Mouse (Mus musculus): Measurements from ENCODE around the gene Capn12.

Gene Capn12

DNA sequence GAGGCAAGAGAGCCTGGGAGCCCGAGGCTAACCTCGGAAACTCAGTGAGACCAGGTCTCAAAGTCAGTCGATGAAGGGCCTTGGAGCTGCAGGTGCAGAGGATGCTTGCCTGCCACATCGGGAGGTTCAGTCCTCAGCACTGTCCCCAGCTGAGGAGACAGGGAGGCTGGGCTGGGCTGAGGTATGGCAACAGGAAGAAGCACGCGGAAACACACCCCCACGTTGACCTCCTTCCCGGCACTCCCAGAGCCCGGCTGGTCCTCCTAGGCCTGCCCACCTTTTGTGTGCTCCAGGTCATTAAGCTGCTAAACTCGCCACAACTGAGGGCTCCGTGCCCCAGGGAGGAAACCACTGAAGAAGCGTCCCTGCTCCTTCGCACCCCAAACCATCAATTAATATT, at the start of gene Capn12:
TSS of gene Capn12 (plus strand) at position 224 of the 400 bp plus-strand sequence.
- DNase-seq (ENCODE audit: low spot score), result no peak

DNA sequence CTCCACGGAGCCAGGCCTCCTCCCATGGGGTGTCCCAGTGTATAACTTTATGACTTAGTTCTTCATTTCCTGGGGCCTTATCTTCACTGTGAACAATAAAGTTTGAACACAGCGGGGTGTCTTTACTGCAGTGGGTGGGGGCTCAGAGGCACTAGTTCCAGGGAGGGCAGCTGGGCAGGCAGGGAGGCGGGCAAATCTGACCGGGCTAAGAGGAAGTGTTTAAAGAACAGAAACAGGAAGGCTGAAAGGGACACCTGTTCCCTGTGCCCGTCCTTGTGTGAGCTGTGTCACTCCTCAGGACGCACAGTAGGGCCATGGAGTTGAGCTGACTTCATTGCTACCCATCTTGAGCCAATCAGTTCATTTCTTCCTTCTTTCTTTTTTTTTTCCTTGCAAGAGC, 49.1 kb upstream of the Capn12 start:
- no peak for DNase-seq (ENCODE audit: low spot score)

DNA sequence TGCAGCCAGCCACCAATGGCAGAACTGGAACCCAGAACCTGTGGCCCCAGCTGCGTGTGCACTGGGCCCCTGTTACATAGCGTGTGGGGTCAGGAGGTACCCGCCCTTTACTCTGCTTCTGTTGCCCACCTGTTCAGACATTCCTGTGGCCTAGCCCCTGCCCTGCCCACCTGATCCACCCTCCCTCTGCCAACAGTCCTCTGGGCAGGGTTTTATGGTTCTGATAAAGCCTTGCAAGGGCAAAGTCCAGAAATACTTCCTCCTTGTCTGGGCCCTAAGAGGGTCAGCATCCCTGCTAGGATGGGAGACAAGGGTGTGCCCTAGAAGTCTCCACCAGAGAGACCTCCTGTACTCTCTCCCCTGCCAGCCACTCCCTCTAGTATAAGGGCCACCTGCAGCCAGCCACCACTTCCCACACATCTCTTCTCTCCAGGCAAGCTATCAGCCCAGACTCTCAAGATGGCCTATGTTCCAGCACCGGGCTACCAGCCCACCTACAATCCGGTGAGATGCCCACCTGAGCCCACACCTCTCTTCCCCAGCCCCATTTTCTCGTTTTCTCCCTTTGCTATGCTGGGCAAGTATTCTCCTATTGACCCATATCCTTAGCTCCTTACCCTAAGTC, 47.4 kb upstream of the Capn12 start, which contains the start of gene Lgals4:
TSS of gene Lgals4 (plus strand) at position 132 of the 625 bp plus-strand sequence.
- DNase-seq (ENCODE audit: low spot score), result no peak

DNA sequence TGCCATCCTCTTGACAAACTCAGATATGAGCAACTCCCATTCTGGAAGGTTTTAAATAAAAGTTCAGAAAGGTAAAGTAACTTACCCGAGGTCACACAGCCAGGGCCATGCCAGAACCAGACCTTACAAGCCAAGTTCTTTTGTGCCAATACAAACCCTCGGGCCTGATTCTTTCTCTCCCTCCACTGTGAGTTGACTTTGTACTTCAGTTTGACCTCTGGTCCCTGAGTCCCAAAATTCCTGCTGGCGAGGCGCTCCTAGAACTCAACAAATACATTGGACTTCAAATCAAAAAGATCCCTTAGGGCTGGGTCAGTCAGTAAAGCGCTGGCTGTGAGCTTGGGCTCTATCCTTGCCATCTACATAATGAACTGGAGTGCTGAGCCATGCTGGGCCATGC, 44.3 kb upstream of the Capn12 start:
- no peak for DNase-seq (ENCODE audit: low spot score)

DNA sequence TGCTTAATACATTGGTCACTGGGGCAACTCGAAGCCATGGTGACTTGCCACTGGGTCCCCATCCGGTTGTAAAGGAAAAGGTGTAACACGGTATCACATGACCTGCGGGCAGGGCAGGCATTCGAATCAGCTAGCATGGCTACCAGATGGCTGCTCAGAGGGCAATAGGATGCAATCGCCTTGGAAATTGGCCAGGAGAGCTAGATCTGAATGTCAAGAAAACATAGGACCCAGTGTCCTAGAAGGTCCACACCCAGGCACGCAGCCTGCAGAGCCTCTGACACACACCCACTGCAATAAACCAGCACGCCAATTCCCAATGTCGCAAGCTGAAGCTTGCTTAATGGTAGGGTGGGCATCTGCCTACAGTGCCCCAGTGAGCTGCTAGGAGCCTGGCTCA, 42.9 kb upstream of the Capn12 start:
- no peak for DNase-seq (ENCODE audit: low spot score)

DNA sequence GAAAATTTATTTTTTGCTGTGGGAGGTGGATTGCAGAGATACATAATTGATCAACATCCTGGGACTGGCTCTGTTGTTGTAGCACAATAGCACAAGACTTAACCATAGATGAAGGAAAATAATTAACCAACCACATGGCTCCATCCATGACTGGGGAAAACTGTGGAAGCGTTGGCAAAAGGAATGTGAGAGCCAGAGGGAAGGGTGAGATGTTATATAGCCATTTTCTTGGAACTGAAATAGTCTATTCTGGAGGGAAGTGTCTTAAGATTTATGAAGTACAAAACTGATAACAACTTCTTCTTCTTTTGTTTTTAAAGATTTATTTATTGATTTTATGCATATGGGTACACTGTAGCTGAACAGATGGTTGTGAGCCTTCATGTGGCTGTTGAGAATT, 33.9 kb upstream of the Capn12 start:
- DNase-seq (ENCODE audit: low spot score), result no peak

DNA sequence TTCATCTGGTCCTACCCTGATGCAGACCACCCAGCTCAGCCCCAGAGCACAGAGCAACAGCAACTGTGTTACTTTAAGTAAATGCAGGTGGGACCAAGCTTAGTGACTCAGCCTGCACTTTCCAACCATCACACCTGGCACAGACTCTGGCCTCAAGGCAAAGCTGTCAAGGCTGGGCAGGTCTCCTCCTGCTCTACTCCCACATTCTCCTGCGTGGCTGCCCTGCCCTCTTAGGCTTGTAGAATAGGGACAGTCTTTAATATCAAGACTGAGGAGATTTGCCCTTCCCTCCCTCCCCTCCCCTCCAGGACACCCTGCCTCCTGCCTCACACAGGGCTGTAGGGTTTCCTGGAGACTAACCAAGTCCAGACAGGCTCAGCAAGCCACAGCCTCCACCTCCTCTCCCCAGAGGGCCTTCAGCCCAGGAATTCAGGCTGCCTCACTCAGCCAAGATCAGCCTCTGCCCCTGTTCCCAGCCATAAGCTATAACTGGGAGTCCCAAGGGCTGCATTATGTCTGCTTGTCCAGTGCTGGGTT, 31.5 kb upstream of the Capn12 start:
- DNase-seq (ENCODE audit: low spot score), result no peak

DNA sequence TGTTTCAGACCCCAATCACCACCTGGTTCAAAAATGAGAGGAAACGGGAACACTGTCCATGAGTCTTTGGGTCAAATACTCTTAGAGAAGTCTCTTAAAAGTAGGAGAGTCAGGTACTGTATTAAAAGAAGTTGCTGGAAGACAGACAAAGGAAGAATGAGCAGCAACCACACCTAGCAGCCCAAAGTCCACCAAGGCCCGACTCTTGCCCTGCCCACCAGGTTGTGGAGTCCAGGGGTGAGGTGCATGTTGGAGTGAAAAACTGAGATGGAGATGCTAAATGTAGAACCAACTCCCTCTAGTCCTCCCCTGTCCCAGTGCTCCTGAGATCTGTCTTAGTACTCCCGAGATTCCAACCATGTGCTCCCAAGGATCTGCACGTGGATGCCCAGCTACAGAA, 30.6 kb upstream of the Capn12 start:
- no peak for DNase-seq (ENCODE audit: low spot score)

DNA sequence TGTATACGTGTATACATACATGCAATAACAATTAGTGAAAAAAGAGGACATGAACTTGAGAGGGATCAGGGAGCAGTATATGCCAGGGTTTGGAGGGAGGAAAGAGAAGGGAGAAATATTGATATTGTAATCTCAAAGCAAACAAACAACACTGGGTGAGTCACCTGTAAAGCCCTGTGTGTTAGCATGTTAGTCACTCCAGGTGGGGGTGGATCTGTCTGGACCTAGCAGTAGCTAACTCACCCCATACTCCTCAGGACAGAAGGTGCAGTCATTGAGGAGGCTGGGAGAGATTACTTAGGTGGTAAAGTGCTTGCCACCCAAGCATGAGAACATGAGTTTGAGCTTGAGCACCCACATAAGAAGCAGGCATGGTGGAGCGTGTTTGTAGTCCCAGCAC, 21.3 kb upstream of the Capn12 start:
- no peak for DNase-seq (ENCODE audit: low spot score)

DNA sequence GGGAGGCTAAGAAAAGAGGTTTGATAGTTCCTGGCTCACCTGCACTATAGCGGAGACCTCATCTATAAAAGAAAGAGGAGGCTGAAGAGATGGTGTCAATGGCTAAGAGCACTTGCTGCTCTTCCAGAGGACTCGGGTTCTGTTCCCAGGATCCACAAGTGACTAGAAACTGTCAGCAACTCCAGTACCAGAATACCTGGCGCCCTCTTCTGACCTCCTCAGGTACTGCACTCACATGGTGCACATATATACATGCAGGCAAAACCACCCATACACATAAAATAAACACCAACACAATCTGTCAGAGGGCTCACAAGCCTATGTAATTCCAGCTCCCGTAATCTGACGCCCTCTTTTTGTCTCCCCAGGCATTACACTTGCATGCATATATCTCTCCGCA, 20.3 kb upstream of the Capn12 start:
- peak; percentile 52 for DNase-seq (ENCODE audit: low spot score)

DNA sequence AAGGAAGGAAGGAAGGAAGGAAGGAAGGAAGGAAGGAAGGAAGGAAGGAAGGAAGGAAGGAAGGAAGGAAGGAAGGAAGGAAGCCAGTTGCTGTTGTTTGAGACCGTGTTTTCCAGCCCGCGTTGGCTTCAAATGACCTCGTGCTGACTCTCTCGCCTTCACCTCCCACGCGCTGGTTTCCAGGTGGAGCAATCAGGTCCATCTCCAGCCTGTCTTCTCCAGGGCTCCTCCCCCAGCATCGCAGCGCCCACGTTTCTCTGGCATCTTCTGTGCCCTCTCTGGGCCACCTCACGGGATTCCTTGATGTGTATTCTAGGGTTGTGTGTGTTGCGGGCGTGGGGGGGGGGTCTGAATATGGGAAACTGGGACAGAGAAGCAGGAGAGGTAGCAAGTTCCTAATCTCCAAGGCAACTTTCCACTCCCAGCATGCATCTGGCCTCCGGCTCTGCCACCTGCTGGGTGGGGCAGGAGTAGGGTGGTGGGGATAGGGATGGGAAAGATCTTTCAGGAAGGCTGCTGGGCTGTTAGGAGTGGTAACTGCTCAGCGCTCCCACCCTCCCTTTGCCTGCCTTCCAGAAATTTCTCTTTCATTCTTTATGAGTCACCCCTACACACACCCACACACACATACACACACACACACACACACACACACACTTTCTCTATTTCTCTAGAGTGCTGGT, 18.3 kb upstream of the Capn12 start:
- peak; percentile 52 for DNase-seq (ENCODE audit: low spot score)

DNA sequence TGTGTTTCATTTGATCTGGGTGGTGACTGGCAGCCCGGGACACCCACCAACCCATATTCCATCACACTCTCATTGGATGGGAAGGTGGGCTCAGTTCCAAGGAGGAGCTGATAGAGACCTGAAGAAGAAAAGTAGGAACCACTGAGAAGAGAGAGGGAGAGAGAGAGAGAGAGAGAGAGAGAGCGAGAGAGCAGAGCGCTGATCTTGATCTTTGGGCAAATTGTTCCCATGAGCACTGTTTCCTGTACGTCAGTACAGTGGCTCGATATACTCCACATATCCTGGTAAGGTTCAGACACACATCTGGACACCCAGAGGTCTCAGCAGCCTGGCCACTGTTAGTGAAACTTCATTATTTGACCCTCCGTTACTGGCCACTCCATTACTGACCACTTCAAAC, 17.7 kb upstream of the Capn12 start, which contains the start of gene Lgals7:
TSS of gene Lgals7 (plus strand) at position 314 of the 400 bp plus-strand sequence.
- DNase-seq (ENCODE audit: low spot score), result no peak

DNA sequence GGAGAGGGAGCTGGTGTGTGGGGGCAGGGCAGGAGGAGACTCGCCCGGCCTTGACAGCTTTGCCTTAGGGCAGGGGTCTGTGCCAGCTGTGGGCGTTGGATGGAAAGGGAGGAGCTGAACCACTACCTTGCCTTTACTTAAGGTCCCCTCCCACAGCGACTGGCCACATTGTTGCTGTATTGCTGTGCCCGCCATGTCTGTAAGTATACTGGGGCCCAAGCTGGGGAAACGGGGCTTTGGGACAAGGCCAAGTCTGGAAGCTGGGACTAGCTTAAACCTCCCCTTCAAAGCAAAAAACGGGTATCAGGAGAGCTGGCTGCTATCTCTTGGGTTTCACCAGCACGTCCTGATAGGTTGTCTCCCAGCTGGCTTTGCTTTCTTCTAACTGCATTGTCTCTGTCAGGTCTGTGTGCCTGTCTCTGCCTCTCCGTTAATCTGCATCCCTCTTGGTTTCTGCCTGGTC, 16.9 kb upstream of the Capn12 start:
- peak; percentile 54 for DNase-seq (ENCODE audit: low spot score)

DNA sequence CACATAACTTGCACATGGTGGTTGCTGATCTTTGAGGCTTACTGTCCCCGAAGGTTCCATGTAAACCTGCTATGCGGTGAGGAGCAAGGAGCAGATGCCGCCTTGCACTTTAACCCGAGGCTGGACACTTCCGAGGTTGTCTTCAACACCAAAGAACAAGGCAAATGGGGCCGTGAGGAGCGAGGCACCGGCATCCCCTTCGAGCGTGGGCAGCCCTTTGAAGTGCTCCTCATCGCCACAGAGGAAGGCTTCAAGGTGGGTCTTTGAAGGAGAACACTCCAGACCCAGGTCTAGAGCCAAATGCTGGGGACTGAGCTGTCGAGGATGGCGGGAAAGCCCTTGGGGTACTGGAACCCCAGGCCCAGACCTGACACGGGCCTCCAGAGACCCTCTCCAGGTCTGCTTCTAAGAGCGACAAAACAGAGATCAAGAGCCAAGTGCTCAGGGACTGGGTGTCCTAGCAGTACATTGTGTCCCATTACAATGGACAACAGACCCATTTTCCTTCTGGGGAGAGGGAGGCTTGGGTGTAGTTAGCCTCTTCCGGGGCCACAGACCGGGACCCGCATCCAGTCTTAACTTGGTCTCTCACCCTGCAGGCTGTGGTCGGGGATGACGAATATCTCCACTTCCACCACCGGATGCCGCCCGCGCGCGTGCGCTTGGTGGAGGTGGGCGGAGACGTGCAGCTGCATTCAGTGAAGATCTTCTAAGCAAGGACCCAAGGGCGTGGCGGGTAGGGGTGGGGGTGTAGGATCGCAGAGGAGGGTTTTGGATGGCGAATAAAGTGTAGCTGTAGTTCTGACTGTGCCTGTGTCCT, 15.5 kb upstream of the Capn12 start:
- peak; percentile 78 for DNase-seq (ENCODE audit: low spot score)

DNA sequence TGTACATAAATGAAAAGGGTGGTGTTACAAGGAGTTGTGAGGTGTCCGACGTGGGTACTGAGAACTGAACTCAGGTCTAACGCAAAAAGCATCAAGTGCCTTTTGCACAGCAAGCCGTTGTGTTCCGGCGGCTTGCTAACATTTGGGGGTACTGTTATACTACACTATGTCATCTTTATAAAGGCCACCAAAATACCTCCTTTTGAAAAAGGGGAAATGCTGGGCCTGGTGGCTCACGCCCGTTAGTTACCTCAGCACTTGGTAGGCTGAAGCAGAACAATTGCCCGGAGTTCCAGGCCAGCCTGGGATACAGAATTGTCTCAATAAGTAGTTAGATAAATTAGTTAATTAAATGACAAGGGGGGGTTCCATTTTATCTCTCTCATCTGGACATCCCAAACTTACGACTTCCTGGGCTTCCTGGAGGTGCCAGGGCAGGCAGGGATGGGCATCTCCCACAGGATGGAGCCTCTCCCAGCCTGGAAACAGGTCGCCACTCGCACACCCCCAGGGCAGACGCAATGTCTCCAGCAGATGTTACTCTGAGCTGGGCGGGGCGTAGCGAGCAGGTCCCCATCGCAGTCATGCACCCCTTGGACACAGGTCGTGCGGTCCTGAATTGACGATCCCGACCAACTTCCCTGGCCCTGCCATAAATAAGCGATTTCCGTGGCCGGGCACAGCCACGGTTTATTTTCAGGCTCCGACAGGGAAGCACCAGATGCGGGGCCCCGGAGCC, 14.3 kb upstream of the Capn12 start:
- DNase-seq (ENCODE audit: low spot score), result no peak

DNA sequence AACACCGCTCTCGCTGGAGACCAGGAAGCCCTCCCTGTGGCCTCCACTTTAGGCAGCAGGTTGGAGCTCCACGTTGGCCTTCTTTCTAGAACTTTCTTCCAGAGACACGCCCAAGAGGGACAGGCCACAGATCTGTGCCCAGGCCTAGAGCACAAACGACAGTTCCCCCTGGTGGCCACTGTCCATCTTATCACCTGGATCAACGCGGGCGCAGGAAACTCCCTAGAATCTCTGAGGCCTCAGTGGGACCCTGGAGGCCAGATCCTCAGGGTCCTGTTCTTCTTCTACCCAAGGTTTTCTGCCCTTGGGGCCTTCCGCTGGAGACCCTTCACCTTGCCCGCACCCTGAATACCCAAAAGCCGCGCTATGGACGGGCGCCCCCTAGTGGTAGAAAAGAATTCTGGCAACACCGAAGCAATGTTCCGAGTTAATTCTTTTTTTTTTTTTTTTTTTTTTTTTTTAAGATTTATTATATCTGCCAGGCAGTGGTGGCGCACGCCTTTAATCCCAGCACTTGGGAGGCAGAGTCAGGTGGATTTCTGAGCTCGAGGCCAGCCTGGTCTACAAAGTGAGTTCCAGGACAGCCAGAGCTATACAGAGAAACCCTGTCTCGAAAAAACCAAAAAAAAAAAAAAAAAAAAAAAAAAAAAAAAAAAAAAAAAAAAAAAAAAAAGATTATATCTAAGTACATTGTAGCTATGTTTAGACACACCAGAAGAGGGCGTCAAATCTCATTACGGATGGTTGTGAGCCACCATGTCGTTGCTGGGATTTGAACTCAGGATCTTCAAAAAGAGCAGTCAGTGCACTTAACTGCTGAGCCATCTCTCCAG, 13.5 kb upstream of the Capn12 start:
- DNase-seq (ENCODE audit: low spot score), result peak; percentile 76

DNA sequence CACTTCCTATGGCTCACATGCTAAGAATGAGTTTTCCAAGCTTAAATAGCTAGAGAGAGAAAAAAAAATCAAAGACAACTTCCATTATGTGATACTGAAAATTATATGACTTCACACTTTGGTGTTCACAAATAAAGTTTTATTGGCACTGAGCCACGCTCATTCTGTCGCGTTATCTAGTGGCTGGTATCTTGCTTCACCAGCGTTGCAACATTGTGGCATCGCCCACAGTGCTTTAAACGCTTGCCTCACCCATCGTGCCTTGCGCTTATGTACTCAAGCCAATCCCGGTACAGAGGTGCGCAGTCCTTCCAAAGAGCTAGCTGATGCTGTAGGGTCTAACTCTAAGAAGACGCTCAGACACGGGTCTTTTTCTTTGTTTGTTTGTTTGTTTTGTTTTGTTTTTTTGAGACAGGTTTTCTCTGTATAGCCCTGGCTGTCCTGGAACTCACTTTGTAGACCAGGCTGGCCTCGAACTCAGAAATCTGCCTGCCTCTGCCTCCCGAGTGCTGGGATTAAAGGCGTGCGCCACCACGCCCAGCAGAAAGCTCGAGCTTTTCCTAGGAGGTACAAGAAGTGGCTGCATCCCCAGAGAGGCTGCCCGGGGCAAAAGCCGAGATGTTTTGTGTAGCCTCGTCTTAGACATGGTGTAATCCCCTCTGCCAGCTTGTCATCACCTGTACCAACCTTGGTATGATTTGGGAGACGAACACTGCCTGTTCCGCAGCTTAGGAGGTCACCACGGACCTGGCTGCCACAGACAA, 10.1 kb upstream of the Capn12 start:
- peak; percentile 75 for DNase-seq (ENCODE audit: low spot score)

DNA sequence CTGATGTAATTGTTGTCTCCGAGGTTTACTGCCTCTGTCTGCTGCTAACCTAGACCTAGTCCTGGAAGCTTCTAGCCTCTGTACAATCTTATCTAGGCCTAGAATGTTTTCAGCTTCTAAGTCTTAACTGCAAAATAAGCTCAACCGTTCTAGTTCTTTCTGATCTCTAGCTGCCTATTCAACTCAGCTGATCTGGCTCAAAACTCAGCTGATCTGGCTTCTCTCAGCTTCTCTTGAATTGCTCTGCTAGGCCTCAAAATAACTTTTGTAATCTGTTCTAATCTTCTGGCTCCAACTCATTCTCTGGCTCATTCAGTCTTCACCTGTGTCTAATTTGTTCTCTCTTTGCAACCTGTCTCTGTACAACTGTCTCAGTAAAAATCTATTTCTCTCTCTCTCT, 6.7 kb upstream of the Capn12 start:
- no peak for DNase-seq (ENCODE audit: low spot score)

DNA sequence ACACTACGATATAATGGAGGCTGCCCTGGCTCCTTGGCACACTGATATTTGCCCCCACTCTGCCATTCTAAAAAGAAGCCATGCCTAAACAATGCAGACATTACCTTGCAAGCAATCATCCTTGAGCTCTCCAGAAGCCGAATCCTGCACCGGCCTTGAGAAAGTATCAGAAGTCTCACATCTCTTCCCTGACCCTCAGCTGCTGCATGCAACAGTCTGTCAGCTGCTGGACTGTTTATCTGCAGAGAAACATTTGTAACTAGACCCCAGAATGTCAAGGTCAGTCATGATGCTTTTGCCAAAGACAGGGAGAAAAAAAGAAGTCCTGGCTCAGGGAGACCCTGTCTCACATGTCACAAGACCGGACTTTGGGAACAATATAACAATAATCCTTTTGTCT, 5.1 kb upstream of the Capn12 start:
- DNase-seq (ENCODE audit: low spot score), result peak; percentile 83

DNA sequence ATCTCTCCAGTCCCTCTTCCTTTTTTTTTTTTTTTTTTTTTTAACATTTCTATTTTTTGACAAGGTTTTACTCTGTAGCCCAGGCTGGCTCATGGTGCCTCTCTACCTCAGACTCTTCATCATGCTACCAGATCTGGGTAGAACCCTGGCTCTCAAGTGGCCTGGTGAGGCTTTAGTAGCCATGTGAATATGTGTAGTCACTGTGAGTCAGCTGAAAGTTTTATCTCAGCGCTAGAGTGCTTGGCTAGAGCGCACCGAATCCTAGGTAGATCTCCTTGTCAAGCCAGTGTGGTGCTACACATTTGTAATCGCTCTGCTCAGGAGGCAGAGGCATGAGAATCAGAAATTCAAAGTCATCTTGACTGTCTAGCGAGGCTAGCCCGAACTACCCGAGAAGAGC, 4.1 kb upstream of the Capn12 start:
- DNase-seq (ENCODE audit: low spot score), result no peak
